Mouse (Mus musculus) intestine, postnatal 0 days (tissue): Measurements from ENCODE around the gene Gpc6. TPM values are rescaled to one million over a fixed set of nuclear protein-coding genes. Genes with fewer than 3 reads are reported as not detected.

Experiments used
- ATAC-seq: fragments of 200-750 bp; cut with Nextera tagmentation; 2 replicates; pipeline ENCODE4 v1.8.0; 2017; ENCODE audit warnings: mild to moderate bottlenecking, moderate TSS enrichment, moderate library complexity
- H3K27ac ChIP-seq: fragments of 300-500 bp; sonication (generic); 2 replicates; pipeline ENCODE4 v1.5.1; 2014; ENCODE audit warnings: mild to moderate bottlenecking, low read depth, low read length, moderate library complexity
- H3K27me3 ChIP-seq: fragments of 300-500 bp; sonication (generic); replicated peaks from 2 replicates; pipeline ENCODE4 v1.6.1; 2014; ENCODE audit warnings: low read length, mixed read lengths; ENCODE audit not compliant: control insufficient read depth, insufficient read depth
- H3K36me3 ChIP-seq: fragments of 300-500 bp; sonication (generic); 2 replicates; pipeline ENCODE4 v1.6.1; 2014; ENCODE audit warnings: mild to moderate bottlenecking, moderate library complexity; ENCODE audit not compliant: control insufficient read depth, insufficient read depth
- H3K4me1 ChIP-seq: fragments of 300-500 bp; sonication (generic); replicated peaks from 2 replicates; pipeline ENCODE4 v1.6.1; 2014; ENCODE audit warnings: antibody characterized with exemption, low read length, mixed read lengths; ENCODE audit not compliant: control insufficient read depth, insufficient read depth
- H3K4me2 ChIP-seq: fragments of 300-500 bp; sonication (generic); replicated peaks from 2 replicates; pipeline ENCODE4 v1.6.1; 2014; ENCODE audit warnings: low read depth, mild to moderate bottlenecking, moderate library complexity
- H3K4me3 ChIP-seq: fragments of 300-500 bp; sonication (generic); 2 replicates; pipeline ENCODE4 v1.5.1; 2014; ENCODE audit warnings: low read depth, low read length
- H3K9ac ChIP-seq: fragments of 300-500 bp; sonication (generic); 2 replicates; pipeline ENCODE4 v1.6.1; 2014; ENCODE audit warnings: mild to moderate bottlenecking, low read depth, low read length
- H3K9me3 ChIP-seq: fragments of 300-500 bp; sonication (generic); 2 replicates; pipeline ENCODE4 v1.6.1; 2016; ENCODE audit warnings: mixed run types; ENCODE audit not compliant: control insufficient read depth
- CTCF ChIP-seq: sonication (generic); IDR thresholded peaks from 2 replicates; pipeline ENCODE4 v1.5.1; 2016; ENCODE audit warnings: low read depth, mild to moderate bottlenecking, control low read depth, antibody characterized with exemption, moderate library complexity
- WGBS: fragments of 180-500 bp; shearing (Covaris S2); extraction: QIAGEN DNeasy Blood & Tissue Kit; methylation state at CpG from one replicate; pipeline ENCODE4 v1.1.7; 2014; 5-methylcytosine and 5-hydroxymethylcytosine counted together
- polyA plus RNA-seq: library from polyadenylated mRNA; unstranded; fragments of >200 nt; fragmentation: Nextera tagmentation; extraction: Ambion mirVana; gene quantifications from 2 replicates; pipeline ENCODE4 v1.2.1, GENCODE M21; 2015

Gpc6 gene
- polyA plus RNA-seq, 1 experiment from 2014 or later, result 6.6 TPM

GRCm38 (mm10) chr14:117410511-117410910 lies 485.4 kb downstream of the Gpc6 start:
- no peak overlapping the region for H3K9ac ChIP-seq
- H3K27ac ChIP-seq, result no peak overlapping the region
- H3K4me2 ChIP-seq, result no peak overlapping the region
- H3K4me1 ChIP-seq, result no peaks in the 10 kb centered on the region
- H3K4me3 ChIP-seq, result no peak overlapping the region
- TF ChIP-seq CTCF, result no peak
- ATAC-seq, result no peak
- no peaks in the 10 kb centered on the region for H3K9me3 ChIP-seq
- H3K36me3 ChIP-seq, result no peaks in the 10 kb centered on the region
- 90% methylated on average over 2 of the region's 2 CpGs for WGBS
- H3K27me3 ChIP-seq, result no peaks in the 10 kb centered on the region

GRCm38 (mm10) chr14:117415045-117415444 lies 489.9 kb downstream of the Gpc6 start:
- no peak overlapping the region for H3K27ac ChIP-seq
- no peak overlapping the region for H3K9ac ChIP-seq
- no peaks in the 10 kb centered on the region for H3K4me1 ChIP-seq
- H3K36me3 ChIP-seq, result no peaks in the 10 kb centered on the region
- TF ChIP-seq CTCF, result no peak
- H3K4me2 ChIP-seq, result no peak overlapping the region
- ATAC-seq, result no peak
- H3K27me3 ChIP-seq, result no peaks in the 10 kb centered on the region
- no peak overlapping the region for H3K4me3 ChIP-seq
- H3K9me3 ChIP-seq, result no peaks in the 10 kb centered on the region

GRCm38 (mm10) chr14:117419561-117420218 lies 494.6 kb downstream of the Gpc6 start:
- 71% methylated on average over 6 of the region's 6 CpGs for WGBS
- no peaks in the 10 kb centered on the region for H3K36me3 ChIP-seq
- no peaks in the 10 kb centered on the region for H3K27me3 ChIP-seq
- no peak for TF ChIP-seq CTCF
- no peak overlapping the region for H3K27ac ChIP-seq
- H3K4me1 ChIP-seq, result no peaks in the 10 kb centered on the region
- H3K9me3 ChIP-seq, result 0 out of 2 replicates have a peak, but pooled peaks cover 2% of the 10 kb centered on the region
- no peak overlapping the region for H3K9ac ChIP-seq
- no peak overlapping the region for H3K4me2 ChIP-seq
- no peak overlapping the region for H3K4me3 ChIP-seq
- ATAC-seq, result no peak

- ATAC-seq, result no peak
- H3K4me1 ChIP-seq, result no peaks in the 10 kb centered on the region
- no peak overlapping the region for H3K4me2 ChIP-seq
- no peak overlapping the region for H3K4me3 ChIP-seq
- no peaks in the 10 kb centered on the region for H3K27me3 ChIP-seq
- no peak overlapping the region for H3K9ac ChIP-seq
- no peak overlapping the region for H3K27ac ChIP-seq
- no peaks in the 10 kb centered on the region for H3K36me3 ChIP-seq
- TF ChIP-seq CTCF, result no peak
- WGBS, result 69% methylated on average over 3 of the region's 3 CpGs
- 0 out of 2 replicates have a peak, but pooled peaks cover 2% of the 10 kb centered on the region for H3K9me3 ChIP-seq
Observed at GRCm38 (mm10) chr14:117421170-117421569, 496.1 kb downstream of the Gpc6 start.

GRCm38 (mm10) chr14:117426116-117426515 lies 501.0 kb downstream of the Gpc6 start:
- no peak for TF ChIP-seq CTCF
- H3K4me1 ChIP-seq, result no peaks in the 10 kb centered on the region
- H3K9me3 ChIP-seq, result 0 out of 2 replicates have a peak, but pooled peaks cover 2% of the 10 kb centered on the region
- H3K4me3 ChIP-seq, result no peak overlapping the region
- no peak overlapping the region for H3K27ac ChIP-seq
- H3K4me2 ChIP-seq, result no peak overlapping the region
- ATAC-seq, result no peak
- 64% methylated on average over 7 of the region's 7 CpGs for WGBS
- H3K27me3 ChIP-seq, result no peaks in the 10 kb centered on the region
- H3K36me3 ChIP-seq, result no peaks in the 10 kb centered on the region
- no peak overlapping the region for H3K9ac ChIP-seq

- Histone ChIP-seq H3K36me3 (no peaks in the 10 kb centered on the region), H3K4me1 (no peaks in the 10 kb centered on the region), H3K27ac (no peak overlapping the region), H3K9me3 (no peaks in the 10 kb centered on the region), H3K4me3 (no peak overlapping the region), H3K27me3 (no peaks in the 10 kb centered on the region), H3K4me2 (no peak overlapping the region), H3K9ac (no peak overlapping the region)
- 54% methylated on average over 3 of the region's 3 CpGs for WGBS
- no peak for ATAC-seq
- no peak for TF ChIP-seq CTCF
Observed at GRCm38 (mm10) chr14:117427776-117428175, 502.7 kb downstream of the Gpc6 start.
